Mouse (Mus musculus): Measurements from ENCODE around the gene Shd. TPM values are rescaled to one million over a fixed set of nuclear protein-coding genes. Genes with fewer than 3 reads are reported as not detected.

Gene Shd
- polyA plus RNA-seq, 1 experiment from 2014 or later: 187 TPM

GRCm38 (mm10) chr17:55949400-55949799 lies 20.9 kb upstream of the Shd start, which contains the start of gene Zfp119b:
Gene Zfp119b (minus strand): TSS chr17:55949500.
- no peak for ATAC-seq
- WGBS: 98% methylated on average over 2 of the region's 2 CpGs

GRCm38 (mm10) chr17:55950601-55951000 lies 19.7 kb upstream of the Shd start:
- ATAC-seq: no peak
- 76% methylated on average over 9 of the region's 9 CpGs for WGBS
- no peak overlapping the region for H3K27ac ChIP-seq (ENCODE audit: low read length)
- peaks cover 7% of the 10 kb centered on the region for H3K4me1 ChIP-seq (ENCODE audit: control insufficient read depth, insufficient read depth, low read length)
- H3K9me3 ChIP-seq (replicated peaks; ENCODE audit: control insufficient read depth, low read length, poor library complexity, severe bottlenecking): no peaks in the 10 kb centered on the region
- H3K4me2 ChIP-seq (ENCODE audit: low read length): no peak overlapping the region
- H3K27me3 ChIP-seq (ENCODE audit: control insufficient read depth, insufficient read depth, low read depth, low read length): no peaks in the 10 kb centered on the region
- no peak overlapping the region for H3K9ac ChIP-seq (ENCODE audit: low read depth, low read length)
- no peaks in the 10 kb centered on the region for H3K36me3 ChIP-seq (ENCODE audit: control insufficient read depth, insufficient read depth, low read length)
- no peak overlapping the region for H3K4me3 ChIP-seq (ENCODE audit: low read depth, low read length)

More at GRCm38 (mm10) chr17:55949400-55949799, 20.9 kb upstream of the Shd start, which contains the start of gene Zfp119b:
- Histone ChIP-seq H3K36me3 (ENCODE audit: control insufficient read depth, insufficient read depth, low read length) (no peaks in the 10 kb centered on the region), H3K9ac (ENCODE audit: low read depth, low read length) (no peak within 1 kb of the TSS), H3K27me3 (ENCODE audit: control insufficient read depth, insufficient read depth, low read depth, low read length) (no peaks in the 10 kb centered on the region), H3K27ac (ENCODE audit: low read length) (no peak within 1 kb of the TSS), H3K4me2 (ENCODE audit: low read length) (no peak within 1 kb of the TSS), H3K4me1 (ENCODE audit: control insufficient read depth, insufficient read depth, low read length) (peaks cover 4% of the 10 kb centered on the region; the same call in 1 of the 2 replicates), H3K9me3 (replicated peaks; ENCODE audit: control insufficient read depth, low read length, poor library complexity, severe bottlenecking) (no peaks in the 10 kb centered on the region), H3K4me3 (ENCODE audit: low read depth, low read length) (no peak within 1 kb of the TSS)

GRCm38 (mm10) chr17:55952041-55952440 lies 18.2 kb upstream of the Shd start:
- ATAC-seq: no peak
- H3K9me3 ChIP-seq (replicated peaks; ENCODE audit: control insufficient read depth, low read length, poor library complexity, severe bottlenecking): no peaks in the 10 kb centered on the region
- H3K36me3 ChIP-seq (ENCODE audit: control insufficient read depth, insufficient read depth, low read length): no peaks in the 10 kb centered on the region
- H3K4me2 ChIP-seq (ENCODE audit: low read length): no peak overlapping the region
- H3K4me1 ChIP-seq (ENCODE audit: control insufficient read depth, insufficient read depth, low read length): peaks cover 12% of the 10 kb centered on the region
- H3K27me3 ChIP-seq (ENCODE audit: control insufficient read depth, insufficient read depth, low read depth, low read length): no peaks in the 10 kb centered on the region
- no peak overlapping the region for H3K4me3 ChIP-seq (ENCODE audit: low read depth, low read length)
- H3K27ac ChIP-seq (ENCODE audit: low read length): no peak overlapping the region
- no peak overlapping the region for H3K9ac ChIP-seq (ENCODE audit: low read depth, low read length)

GRCm38 (mm10) chr17:55952447-55953027 lies 17.7 kb upstream of the Shd start, which contains the start of gene Ebi3:
Gene Ebi3 (plus strand): TSS chr17:55952640.
- Histone ChIP-seq H3K27me3 (ENCODE audit: control insufficient read depth, insufficient read depth, low read depth, low read length) (no peaks in the 10 kb centered on the region), H3K4me3 (ENCODE audit: low read depth, low read length) (no peak within 1 kb of the TSS), H3K27ac (ENCODE audit: low read length) (no peak within 1 kb of the TSS), H3K9me3 (replicated peaks; ENCODE audit: control insufficient read depth, low read length, poor library complexity, severe bottlenecking) (no peaks in the 10 kb centered on the region), H3K36me3 (ENCODE audit: control insufficient read depth, insufficient read depth, low read length) (no peaks in the 10 kb centered on the region), H3K9ac (ENCODE audit: low read depth, low read length) (no peak within 1 kb of the TSS), H3K4me2 (ENCODE audit: low read length) (no peak within 1 kb of the TSS), H3K4me1 (ENCODE audit: control insufficient read depth, insufficient read depth, low read length) (peaks cover 16% of the 10 kb centered on the region)
- ATAC-seq: no peak
- 75% methylated on average over 6 of the region's 6 CpGs for WGBS

- Histone ChIP-seq H3K4me3 (ENCODE audit: low read depth, low read length) (no peak overlapping the region), H3K9ac (ENCODE audit: low read depth, low read length) (no peak overlapping the region), H3K9me3 (replicated peaks; ENCODE audit: control insufficient read depth, low read length, poor library complexity, severe bottlenecking) (no peaks in the 10 kb centered on the region), H3K4me1 (ENCODE audit: control insufficient read depth, insufficient read depth, low read length) (peaks cover 26% of the 10 kb centered on the region), H3K27me3 (ENCODE audit: control insufficient read depth, insufficient read depth, low read depth, low read length) (no peaks in the 10 kb centered on the region), H3K27ac (ENCODE audit: low read length) (no peak overlapping the region), H3K36me3 (ENCODE audit: control insufficient read depth, insufficient read depth, low read length) (no peaks in the 10 kb centered on the region), H3K4me2 (ENCODE audit: low read length) (no peak overlapping the region)
- ATAC-seq: no peak
- 78% methylated on average over 6 of the region's 6 CpGs for WGBS
These were observed 16.5 kb upstream of the Shd start for GRCm38 (mm10) chr17:55953751-55954150.

GRCm38 (mm10) chr17:55954229-55954628 lies 16.0 kb upstream of the Shd start:
- Histone ChIP-seq H3K27me3 (ENCODE audit: control insufficient read depth, insufficient read depth, low read depth, low read length) (no peaks in the 10 kb centered on the region), H3K36me3 (ENCODE audit: control insufficient read depth, insufficient read depth, low read length) (no peaks in the 10 kb centered on the region), H3K9me3 (replicated peaks; ENCODE audit: control insufficient read depth, low read length, poor library complexity, severe bottlenecking) (no peaks in the 10 kb centered on the region), H3K4me1 (ENCODE audit: control insufficient read depth, insufficient read depth, low read length) (peaks cover 26% of the 10 kb centered on the region), H3K27ac (ENCODE audit: low read length) (no peak overlapping the region), H3K4me2 (ENCODE audit: low read length) (no peak overlapping the region), H3K9ac (ENCODE audit: low read depth, low read length) (no peak overlapping the region), H3K4me3 (ENCODE audit: low read depth, low read length) (no peak overlapping the region)
- WGBS: 37% methylated on average over 16 of the region's 16 CpGs
- no peak for ATAC-seq

- 1% methylated on average over 26 of the region's 26 CpGs for WGBS
- Histone ChIP-seq H3K27me3 (ENCODE audit: control insufficient read depth, insufficient read depth, low read depth, low read length) (no peaks in the 10 kb centered on the region), H3K4me3 (ENCODE audit: low read depth, low read length) (peak overlapping the region; percentile 42), H3K4me1 (ENCODE audit: control insufficient read depth, insufficient read depth, low read length) (peaks cover 31% of the 10 kb centered on the region), H3K9me3 (replicated peaks; ENCODE audit: control insufficient read depth, low read length, poor library complexity, severe bottlenecking) (no peaks in the 10 kb centered on the region), H3K9ac (ENCODE audit: low read depth, low read length) (peak overlapping the region; percentile 51), H3K27ac (ENCODE audit: low read length) (peak overlapping the region; percentile 61), H3K36me3 (ENCODE audit: control insufficient read depth, insufficient read depth, low read length) (no peaks in the 10 kb centered on the region), H3K4me2 (ENCODE audit: low read length) (peak overlapping the region; percentile 52)
- peak; percentile 44 for ATAC-seq
These were observed 14.1 kb upstream of the Shd start for GRCm38 (mm10) chr17:55956129-55956528.

- Histone ChIP-seq H3K4me3 (ENCODE audit: low read depth, low read length) (peak overlapping the region; percentile 42), H3K27ac (ENCODE audit: low read length) (peak overlapping the region; percentile 61), H3K9me3 (replicated peaks; ENCODE audit: control insufficient read depth, low read length, poor library complexity, severe bottlenecking) (no peaks in the 10 kb centered on the region), H3K4me2 (ENCODE audit: low read length) (peak overlapping the region; percentile 52), H3K9ac (ENCODE audit: low read depth, low read length) (peak overlapping the region; percentile 51), H3K36me3 (ENCODE audit: control insufficient read depth, insufficient read depth, low read length) (no peaks in the 10 kb centered on the region), H3K27me3 (ENCODE audit: control insufficient read depth, insufficient read depth, low read depth, low read length) (no peaks in the 10 kb centered on the region), H3K4me1 (ENCODE audit: control insufficient read depth, insufficient read depth, low read length) (peaks cover 31% of the 10 kb centered on the region)
- peak; percentile 4; the same call in 1 of the 2 replicates for ATAC-seq
- 31% methylated on average over 6 of the region's 6 CpGs for WGBS
These were observed 13.7 kb upstream of the Shd start for GRCm38 (mm10) chr17:55956591-55956990.

- no peaks in the 10 kb centered on the region for H3K27me3 ChIP-seq (ENCODE audit: control insufficient read depth, insufficient read depth, low read depth, low read length)
- H3K4me2 ChIP-seq (ENCODE audit: low read length): peak overlapping the region; percentile 52
- peaks cover 31% of the 10 kb centered on the region for H3K4me1 ChIP-seq (ENCODE audit: control insufficient read depth, insufficient read depth, low read length)
- H3K27ac ChIP-seq (ENCODE audit: low read length): peak overlapping the region; percentile 60; the same call in 1 of the 2 replicates
- 0 out of 2 replicates have a peak, but pooled peaks cover 3% of the 10 kb centered on the region for H3K36me3 ChIP-seq (ENCODE audit: control insufficient read depth, insufficient read depth, low read length)
- H3K9ac ChIP-seq (ENCODE audit: low read depth, low read length): peak overlapping the region; percentile 26; the same call in 1 of the 2 replicates
- H3K4me3 ChIP-seq (ENCODE audit: low read depth, low read length): peak overlapping the region; percentile 3; the same call in 1 of the 2 replicates
- WGBS: 14% methylated on average over 9 of the region's 9 CpGs
- H3K9me3 ChIP-seq (replicated peaks; ENCODE audit: control insufficient read depth, low read length, poor library complexity, severe bottlenecking): no peaks in the 10 kb centered on the region
- no peak for ATAC-seq
These were observed 13.1 kb upstream of the Shd start for GRCm38 (mm10) chr17:55957168-55957567.
